Mouse (Mus musculus) spleen, postnatal 4 days (tissue): Measurements from ENCODE around the gene Vmn1r73.

ENCODE experiments used
- DNase-seq, 2 experiments: peaks; one replicate each; pipeline ENCODE4 v3.0.0; 2022; ENCODE audit warnings: low spot score in 2 of 2

Vmn1r73 gene

DNA sequence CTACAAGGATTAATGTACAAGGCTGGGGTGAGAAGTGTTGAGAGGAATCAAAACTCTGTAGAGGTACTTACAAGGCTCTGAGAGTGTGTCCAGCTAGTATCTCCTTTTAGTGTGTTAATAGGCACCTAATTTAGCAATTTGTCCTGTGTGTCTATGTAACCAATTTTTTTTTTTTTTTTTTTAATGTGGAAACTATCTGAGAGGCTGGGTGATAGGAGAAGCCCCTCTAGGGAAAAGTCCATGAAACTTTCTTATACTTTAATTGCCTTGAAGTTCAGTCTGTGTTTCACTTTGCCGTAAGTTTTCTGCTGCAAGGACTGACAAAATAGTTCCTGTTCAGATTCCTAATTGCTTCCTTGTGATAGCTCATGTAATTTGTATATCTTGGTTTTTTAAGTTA, at the start of gene Vmn1r73:
TSS of gene Vmn1r73 (plus strand) at position 301 of the 400 bp plus-strand sequence.
- no peak for DNase-seq
